Mouse (Mus musculus) lung, embryonic 16.5 days (tissue): Measurements from ENCODE around the gene Plxdc2. TPM values are rescaled to one million over a fixed set of nuclear protein-coding genes. Genes with fewer than 3 reads are reported as not detected.

Experiments
- ATAC-seq: fragments of 200-750 bp; cut with Nextera tagmentation; 2 replicates; pipeline ENCODE4 v1.8.0; 2017; ENCODE audit warnings: low read depth, mild to moderate bottlenecking, moderate library complexity
- H3K27ac ChIP-seq: fragments of 300-500 bp; sonication (generic); 2 replicates; pipeline ENCODE4 v1.5.1; 2014; ENCODE audit warnings: mild to moderate bottlenecking, control low read depth, low read length
- H3K27me3 ChIP-seq: fragments of 300-500 bp; sonication (generic); 2 replicates; pipeline ENCODE4 v1.6.1; 2014; ENCODE audit warnings: low read depth, low read length, mixed read lengths; ENCODE audit not compliant: control insufficient read depth, insufficient read depth
- H3K36me3 ChIP-seq: fragments of 300-500 bp; sonication (generic); 2 replicates; pipeline ENCODE4 v1.6.1; 2014; ENCODE audit warnings: low read length; ENCODE audit not compliant: control insufficient read depth, insufficient read depth
- H3K4me1 ChIP-seq: fragments of 300-500 bp; sonication (generic); replicated peaks from 2 replicates; pipeline ENCODE4 v1.6.1; 2014; ENCODE audit warnings: low read length, mixed read lengths; ENCODE audit not compliant: control insufficient read depth, insufficient read depth
- H3K4me2 ChIP-seq: fragments of 300-500 bp; sonication (generic); 2 replicates; pipeline ENCODE4 v1.6.1; 2014; ENCODE audit warnings: low read depth, low read length, control low read depth
- H3K4me3 ChIP-seq: fragments of 300-500 bp; sonication (generic); 2 replicates; pipeline ENCODE4 v1.5.1; 2014; ENCODE audit warnings: mild to moderate bottlenecking, low read length, control low read depth
- H3K9ac ChIP-seq: fragments of 300-500 bp; sonication (generic); 2 replicates; pipeline ENCODE4 v1.6.1; 2014; ENCODE audit warnings: low read length, control low read depth
- H3K9me3 ChIP-seq: fragments of 300-500 bp; sonication (generic); 2 replicates; pipeline ENCODE4 v1.6.1; 2016; ENCODE audit warnings: low read length; ENCODE audit not compliant: control insufficient read depth
- WGBS: fragments of 180-500 bp; shearing (Covaris S2); extraction: QIAGEN DNeasy Blood & Tissue Kit; methylation state at CpG from one replicate; pipeline ENCODE4 v1.1.7; 2014; 5-methylcytosine and 5-hydroxymethylcytosine counted together
- polyA plus RNA-seq: library from polyadenylated mRNA; unstranded; fragments of >200 nt; fragmentation: Nextera tagmentation; extraction: Ambion mirVana; gene quantifications from 2 replicates; pipeline ENCODE4 v1.2.1, GENCODE M21; 2015

The Plxdc2 gene
- polyA plus RNA-seq, 1 experiment from 2014 or later, result 70.1 TPM

- ATAC-seq, result no peak
- WGBS, result 85% methylated on average over 13 of the region's 13 CpGs
Observed at GRCm38 (mm10) chr2:16571169-16571751, 215.2 kb downstream of the Plxdc2 start.

GRCm38 (mm10) chr2:16576566-16576965 lies 220.5 kb downstream of the Plxdc2 start:
- H3K9me3 ChIP-seq, result no peaks in the 10 kb centered on the region
- no peak overlapping the region for H3K27ac ChIP-seq
- H3K4me2 ChIP-seq, result no peak overlapping the region
- H3K9ac ChIP-seq, result no peak overlapping the region
- H3K4me1 ChIP-seq, result no peaks in the 10 kb centered on the region
- 0 out of 2 replicates have a peak, but pooled peaks cover 2% of the 10 kb centered on the region for H3K36me3 ChIP-seq
- no peak for ATAC-seq
- no peak overlapping the region for H3K4me3 ChIP-seq
- H3K27me3 ChIP-seq, result no peaks in the 10 kb centered on the region

More at GRCm38 (mm10) chr2:16571169-16571751, 215.2 kb downstream of the Plxdc2 start:
- H3K9ac ChIP-seq, result no peak overlapping the region
- H3K4me1 ChIP-seq, result no peaks in the 10 kb centered on the region
- H3K9me3 ChIP-seq, result no peaks in the 10 kb centered on the region
- H3K4me3 ChIP-seq, result no peak overlapping the region
- H3K27ac ChIP-seq, result no peak overlapping the region
- H3K4me2 ChIP-seq, result no peak overlapping the region
- no peaks in the 10 kb centered on the region for H3K36me3 ChIP-seq
- H3K27me3 ChIP-seq, result no peaks in the 10 kb centered on the region

- H3K36me3 ChIP-seq, result 0 out of 2 replicates have a peak, but pooled peaks cover 2% of the 10 kb centered on the region
- no peaks in the 10 kb centered on the region for H3K4me1 ChIP-seq
- WGBS, result 58% methylated on average over 1 of the region's 1 CpGs
- no peak overlapping the region for H3K4me3 ChIP-seq
- H3K27me3 ChIP-seq, result no peaks in the 10 kb centered on the region
- no peak for ATAC-seq
- H3K9ac ChIP-seq, result no peak overlapping the region
- H3K27ac ChIP-seq, result no peak overlapping the region
- no peak overlapping the region for H3K4me2 ChIP-seq
- H3K9me3 ChIP-seq, result no peaks in the 10 kb centered on the region
Observed at GRCm38 (mm10) chr2:16578153-16578552, 222.0 kb downstream of the Plxdc2 start.

- no peak overlapping the region for H3K4me2 ChIP-seq
- H3K27ac ChIP-seq, result no peak overlapping the region
- H3K4me3 ChIP-seq, result no peak overlapping the region
- no peaks in the 10 kb centered on the region for H3K9me3 ChIP-seq
- H3K9ac ChIP-seq, result no peak overlapping the region
- H3K27me3 ChIP-seq, result no peaks in the 10 kb centered on the region
- no peaks in the 10 kb centered on the region for H3K4me1 ChIP-seq
- no peaks in the 10 kb centered on the region for H3K36me3 ChIP-seq
- no peak for ATAC-seq
Observed at GRCm38 (mm10) chr2:16588546-16588945, 232.4 kb downstream of the Plxdc2 start.

GRCm38 (mm10) chr2:16595451-16595850 lies 239.3 kb downstream of the Plxdc2 start:
- Histone ChIP-seq H3K9ac (no peak overlapping the region), H3K27me3 (no peaks in the 10 kb centered on the region), H3K36me3 (no peaks in the 10 kb centered on the region), H3K27ac (no peak overlapping the region), H3K4me2 (no peak overlapping the region), H3K4me3 (no peak overlapping the region), H3K9me3 (no peaks in the 10 kb centered on the region), H3K4me1 (0 out of 2 replicates have a peak, but pooled peaks cover 5% of the 10 kb centered on the region)
- no peak for ATAC-seq
- 67% methylated on average over 1 of the region's 1 CpGs for WGBS

GRCm38 (mm10) chr2:16598231-16598630 lies 242.1 kb downstream of the Plxdc2 start:
- 0 out of 2 replicates have a peak, but pooled peaks cover 5% of the 10 kb centered on the region for H3K4me1 ChIP-seq
- H3K9ac ChIP-seq, result no peak overlapping the region
- H3K27me3 ChIP-seq, result no peaks in the 10 kb centered on the region
- H3K36me3 ChIP-seq, result no peaks in the 10 kb centered on the region
- no peak overlapping the region for H3K4me2 ChIP-seq
- no peaks in the 10 kb centered on the region for H3K9me3 ChIP-seq
- H3K4me3 ChIP-seq, result no peak overlapping the region
- peak; percentile 65 for ATAC-seq
- WGBS, result 28% methylated on average over 3 of the region's 3 CpGs
- no peak overlapping the region for H3K27ac ChIP-seq

- Histone ChIP-seq H3K4me1 (peaks cover 9% of the 10 kb centered on the region), H3K27me3 (no peaks in the 10 kb centered on the region), H3K4me3 (no peak overlapping the region), H3K4me2 (no peak overlapping the region), H3K9me3 (no peaks in the 10 kb centered on the region), H3K36me3 (no peaks in the 10 kb centered on the region), H3K27ac (no peak overlapping the region), H3K9ac (no peak overlapping the region)
- WGBS, result 78% methylated on average over 3 of the region's 3 CpGs
- peak; percentile 26; the same call in 1 of the 2 replicates for ATAC-seq
Observed at GRCm38 (mm10) chr2:16604291-16604690, 248.2 kb downstream of the Plxdc2 start.

GRCm38 (mm10) chr2:16607792-16608586 lies 251.9 kb downstream of the Plxdc2 start:
- H3K9me3 ChIP-seq, result no peaks in the 10 kb centered on the region
- 24% methylated on average over 3 of the region's 3 CpGs for WGBS
- no peaks in the 10 kb centered on the region for H3K27me3 ChIP-seq
- peaks cover 9% of the 10 kb centered on the region for H3K4me1 ChIP-seq
- H3K4me3 ChIP-seq, result no peak overlapping the region
- no peaks in the 10 kb centered on the region for H3K36me3 ChIP-seq
- peak; percentile 62 for ATAC-seq
- H3K9ac ChIP-seq, result no peak overlapping the region
- peak overlapping the region; percentile 61 for H3K27ac ChIP-seq
- no peak overlapping the region for H3K4me2 ChIP-seq

- no peaks in the 10 kb centered on the region for H3K4me1 ChIP-seq
- no peak overlapping the region for H3K4me2 ChIP-seq
- H3K9ac ChIP-seq, result no peak overlapping the region
- no peak overlapping the region for H3K27ac ChIP-seq
- WGBS, result 81% methylated on average over 3 of the region's 3 CpGs
- no peak overlapping the region for H3K4me3 ChIP-seq
- no peaks in the 10 kb centered on the region for H3K36me3 ChIP-seq
- H3K9me3 ChIP-seq, result no peaks in the 10 kb centered on the region
- H3K27me3 ChIP-seq, result no peaks in the 10 kb centered on the region
- no peak for ATAC-seq
Observed at GRCm38 (mm10) chr2:16642061-16642460, 286.0 kb downstream of the Plxdc2 start.
